Mouse (Mus musculus): ENCODE data around the gene Rasgrf2. TPM values are rescaled to one million over a fixed set of nuclear protein-coding genes. Genes with fewer than 3 reads are reported as not detected.

Rasgrf2 gene
- polyA plus RNA-seq, 1 experiment = not detected

DNA sequence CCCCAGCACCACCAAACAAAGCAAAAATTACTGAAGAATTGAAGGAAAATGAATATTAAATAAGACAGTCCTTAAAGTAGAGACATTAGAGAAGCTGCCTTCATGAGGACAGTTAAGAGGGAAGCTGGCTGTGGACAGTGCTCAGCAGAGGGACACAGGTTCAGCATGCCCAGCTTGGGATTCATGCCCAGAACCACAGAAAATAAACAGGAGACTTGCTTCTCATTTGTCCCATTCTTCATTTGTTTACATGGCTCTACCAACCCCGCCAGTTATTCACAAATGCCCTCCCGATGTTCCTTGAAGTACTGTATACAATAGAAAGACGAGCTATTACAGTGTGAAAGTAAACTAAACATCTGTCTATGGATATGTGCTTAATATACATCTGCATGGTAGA, 17.4 kb downstream of the Rasgrf2 start:
- H3K4me1 ChIP-seq (ENCODE audit: control insufficient read depth) = no peaks in the 10 kb centered on the region
- TF ChIP-seq GATA1 (IDR thresholded peaks at IDR 0.05; ENCODE audit: low read length) = no peak
- TF ChIP-seq TAL1 (IDR thresholded peaks at IDR 0.05; ENCODE audit: low read length) = no peak

DNA sequence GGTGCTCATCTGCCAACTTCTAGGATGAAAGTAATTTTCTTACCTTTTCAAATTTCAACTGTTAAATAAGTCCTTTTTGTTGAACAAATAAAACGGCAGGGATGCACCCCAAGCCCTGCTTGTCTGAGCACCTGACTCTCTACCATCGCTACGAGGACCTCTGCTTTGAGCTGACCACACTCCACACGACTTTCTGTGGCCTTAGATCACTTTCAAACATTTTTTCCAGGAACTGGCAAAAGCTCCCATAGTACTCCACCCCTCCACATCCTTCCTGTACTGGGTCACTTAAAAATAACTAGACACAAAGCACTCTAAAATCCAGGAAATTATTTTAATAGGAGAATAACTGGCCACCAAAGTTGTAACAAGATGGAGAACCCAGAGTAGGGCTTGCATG, 23.2 kb downstream of the Rasgrf2 start:
- TF ChIP-seq GATA1 (IDR thresholded peaks at IDR 0.05; ENCODE audit: low read length) (no peak), TAL1 (IDR thresholded peaks at IDR 0.05; ENCODE audit: low read length) (no peak)
- Histone ChIP-seq H3K9me3 (ENCODE audit: control insufficient read depth, low read length) (no peaks in the 10 kb centered on the region), H3K27me3 (ENCODE audit: control insufficient read depth) (no peaks in the 10 kb centered on the region), H3K4me1 (ENCODE audit: control insufficient read depth) (no peaks in the 10 kb centered on the region), H3K36me3 (ENCODE audit: control insufficient read depth) (no peaks in the 10 kb centered on the region), H3K4me3 (replicated peaks) (no peak overlapping the region)

More for the DNA sequence above, 17.4 kb downstream of the Rasgrf2 start:
- Histone ChIP-seq H3K9me3 (ENCODE audit: control insufficient read depth, low read length) (no peaks in the 10 kb centered on the region), H3K27me3 (ENCODE audit: control insufficient read depth) (no peaks in the 10 kb centered on the region), H3K36me3 (ENCODE audit: control insufficient read depth) (no peaks in the 10 kb centered on the region), H3K4me3 (replicated peaks) (no peak overlapping the region)

DNA sequence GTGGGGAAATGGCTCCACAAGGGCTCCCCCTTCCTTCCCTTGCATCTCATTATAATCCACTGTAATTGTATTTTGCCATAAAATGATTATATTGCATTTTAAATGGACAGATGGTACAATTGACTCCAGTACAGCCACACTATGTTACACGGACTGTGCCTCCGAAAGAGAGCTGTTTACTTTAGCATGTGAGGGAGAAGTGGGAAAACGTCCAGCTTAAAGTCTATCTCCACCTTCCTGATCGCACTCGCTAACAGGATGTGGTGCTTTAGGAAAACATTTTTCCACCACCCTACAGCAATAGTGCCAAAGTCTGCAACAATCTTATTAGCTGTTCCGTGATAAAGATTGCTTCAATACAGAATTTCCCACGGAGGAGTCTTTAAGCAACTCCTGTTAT, 27.2 kb downstream of the Rasgrf2 start:
- H3K4me3 ChIP-seq (replicated peaks) = no peak overlapping the region
- H3K36me3 ChIP-seq (ENCODE audit: control insufficient read depth) = no peaks in the 10 kb centered on the region
- no peaks in the 10 kb centered on the region for H3K9me3 ChIP-seq (ENCODE audit: control insufficient read depth, low read length)
- TF ChIP-seq TAL1 (IDR thresholded peaks at IDR 0.05; ENCODE audit: low read length) = no peak
- no peak for TF ChIP-seq GATA1 (IDR thresholded peaks at IDR 0.05; ENCODE audit: low read length)
- no peaks in the 10 kb centered on the region for H3K27me3 ChIP-seq (ENCODE audit: control insufficient read depth)
- no peaks in the 10 kb centered on the region for H3K4me1 ChIP-seq (ENCODE audit: control insufficient read depth)

DNA sequence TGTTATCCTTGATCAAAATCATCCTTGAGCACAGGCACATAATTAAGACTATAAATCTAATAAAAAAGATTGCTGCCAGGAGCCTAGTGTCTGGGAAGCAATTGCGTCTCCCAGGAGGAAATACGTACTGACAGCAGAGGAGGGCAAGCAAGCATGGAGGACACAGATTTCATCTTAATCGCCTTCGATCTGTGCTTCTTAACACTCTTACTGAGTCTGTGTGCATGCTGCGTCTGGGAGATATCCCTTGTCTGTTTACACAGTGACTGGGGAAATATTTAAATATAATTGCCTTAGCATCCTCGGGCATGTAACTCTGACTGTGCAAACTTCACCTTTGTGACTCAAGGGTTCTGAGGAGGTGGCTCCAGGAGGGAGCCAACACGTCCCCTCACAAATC, 33.0 kb downstream of the Rasgrf2 start:
- Histone ChIP-seq H3K4me1 (ENCODE audit: control insufficient read depth) (no peaks in the 10 kb centered on the region), H3K4me3 (replicated peaks) (no peak overlapping the region), H3K9me3 (ENCODE audit: control insufficient read depth, low read length) (no peaks in the 10 kb centered on the region; the same call in 1 of the 2 replicates), H3K27me3 (ENCODE audit: control insufficient read depth) (no peaks in the 10 kb centered on the region), H3K36me3 (ENCODE audit: control insufficient read depth) (no peaks in the 10 kb centered on the region)
- TF ChIP-seq TAL1 (IDR thresholded peaks at IDR 0.05; ENCODE audit: low read length) = no peak
- TF ChIP-seq GATA1 (IDR thresholded peaks at IDR 0.05; ENCODE audit: low read length) = no peak

DNA sequence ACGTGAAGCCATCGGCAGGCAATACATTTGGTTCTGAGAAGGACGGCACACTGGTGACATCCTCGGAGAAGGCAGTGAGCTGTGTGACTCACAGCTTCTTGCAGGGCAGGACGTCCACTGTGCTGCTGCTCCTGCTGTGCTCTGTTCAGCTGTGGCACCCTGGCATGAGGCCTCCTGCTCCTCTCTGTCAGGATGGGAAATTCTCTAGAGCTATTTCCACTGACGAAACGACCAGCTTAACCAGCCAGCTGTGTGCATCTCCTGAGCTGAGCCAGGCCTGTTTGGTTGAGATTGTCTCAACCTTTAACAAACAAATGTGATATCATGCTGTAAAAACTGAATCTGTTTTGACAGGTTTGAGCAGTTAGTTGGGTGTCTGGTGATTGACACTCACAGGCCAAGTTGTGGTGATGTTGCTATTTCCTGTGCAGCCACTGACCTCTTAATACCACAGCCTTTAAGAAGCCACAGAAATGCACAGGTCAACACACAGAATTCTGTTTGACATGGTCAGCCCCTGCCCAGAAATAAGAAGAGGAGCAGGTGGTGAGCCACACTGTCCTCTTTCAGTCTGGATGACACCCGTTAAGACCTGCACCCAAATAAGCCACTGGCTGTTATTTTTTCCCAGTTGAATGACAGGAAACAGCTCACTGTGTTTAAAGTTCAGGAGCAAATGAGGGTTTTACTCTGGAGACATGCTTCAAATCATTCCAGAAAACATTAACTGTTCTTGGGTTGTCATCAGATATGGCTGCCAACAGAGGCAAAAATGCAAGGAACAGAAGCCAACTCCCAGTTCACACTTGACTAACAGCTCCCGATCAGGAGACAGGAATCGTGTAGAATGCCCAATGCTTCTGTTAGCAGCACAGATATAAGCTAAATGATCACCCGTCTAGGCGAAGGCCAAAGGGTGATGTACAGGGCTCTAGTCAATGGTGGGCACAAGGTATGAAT, 36.0 kb downstream of the Rasgrf2 start:
- Histone ChIP-seq H3K27me3 (ENCODE audit: control insufficient read depth) (no peaks in the 10 kb centered on the region), H3K4me3 (replicated peaks) (no peak overlapping the region), H3K36me3 (ENCODE audit: control insufficient read depth) (no peaks in the 10 kb centered on the region), H3K4me1 (ENCODE audit: control insufficient read depth) (no peaks in the 10 kb centered on the region), H3K9me3 (ENCODE audit: control insufficient read depth, low read length) (no peaks in the 10 kb centered on the region; the same call in 1 of the 2 replicates)
- no peak for TF ChIP-seq TAL1 (IDR thresholded peaks at IDR 0.05; ENCODE audit: low read length)
- no peak for TF ChIP-seq GATA1 (IDR thresholded peaks at IDR 0.05; ENCODE audit: low read length)

DNA sequence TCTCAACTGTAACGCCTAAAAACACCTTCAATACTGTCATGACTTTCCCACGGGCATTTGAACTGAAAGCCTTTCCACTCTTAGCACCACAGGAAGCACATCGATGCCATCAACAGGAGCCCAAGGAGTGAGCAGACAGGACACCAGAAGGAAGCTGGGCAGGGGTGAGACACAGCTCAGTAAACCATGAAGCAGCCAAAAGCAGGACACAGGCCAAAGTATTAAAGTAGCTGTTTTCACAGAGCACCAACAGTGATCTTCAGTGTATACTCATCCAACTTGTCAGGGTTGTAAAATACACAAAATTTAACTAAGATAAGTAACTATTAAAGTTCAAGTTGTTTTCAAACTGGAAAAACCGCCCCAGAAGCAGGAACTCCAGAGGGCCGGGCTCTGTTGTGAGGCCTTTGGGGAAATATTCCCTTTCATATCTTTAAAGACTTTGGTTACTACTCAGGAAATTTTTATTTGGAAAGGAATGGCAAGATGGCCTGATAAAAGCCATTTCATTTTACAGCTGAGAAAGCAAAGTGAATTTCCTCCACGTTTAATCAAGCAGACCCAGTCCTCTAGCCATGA, 37.7 kb downstream of the Rasgrf2 start:
- H3K4me3 ChIP-seq (replicated peaks) = no peak overlapping the region
- no peak for TF ChIP-seq TAL1 (IDR thresholded peaks at IDR 0.05; ENCODE audit: low read length)
- TF ChIP-seq GATA1 (IDR thresholded peaks at IDR 0.05; ENCODE audit: low read length) = no peak
- no peaks in the 10 kb centered on the region for H3K27me3 ChIP-seq (ENCODE audit: control insufficient read depth)
- no peaks in the 10 kb centered on the region for H3K4me1 ChIP-seq (ENCODE audit: control insufficient read depth)
- no peaks in the 10 kb centered on the region; the same call in 1 of the 2 replicates for H3K9me3 ChIP-seq (ENCODE audit: control insufficient read depth, low read length)
- no peaks in the 10 kb centered on the region for H3K36me3 ChIP-seq (ENCODE audit: control insufficient read depth)

DNA sequence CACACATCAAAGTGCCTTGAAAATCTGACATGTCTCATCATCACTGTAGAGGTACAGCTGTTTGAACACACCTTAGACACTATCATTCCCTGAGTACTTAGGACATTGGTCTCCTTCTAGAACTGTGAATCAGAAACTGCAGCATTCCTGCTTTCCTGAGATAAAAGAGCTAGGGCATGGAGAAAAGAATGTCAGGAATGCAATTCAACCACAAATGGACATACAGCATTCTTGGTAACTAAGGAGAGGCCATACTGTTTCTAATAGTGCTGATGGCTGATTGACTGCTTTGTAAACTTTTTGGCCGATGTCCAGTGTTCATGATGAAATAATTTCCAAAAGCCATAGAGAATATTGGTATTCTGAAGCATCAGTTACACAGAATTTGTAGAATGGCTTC, 58.3 kb downstream of the Rasgrf2 start:
- H3K4me1 ChIP-seq (ENCODE audit: control insufficient read depth) = no peaks in the 10 kb centered on the region
- TF ChIP-seq TAL1 (IDR thresholded peaks at IDR 0.05; ENCODE audit: low read length) (no peak), GATA1 (IDR thresholded peaks at IDR 0.05; ENCODE audit: low read length) (no peak)
- H3K27me3 ChIP-seq (ENCODE audit: control insufficient read depth) = no peaks in the 10 kb centered on the region
- H3K4me3 ChIP-seq (replicated peaks) = no peak overlapping the region
- H3K9me3 ChIP-seq (ENCODE audit: control insufficient read depth, low read length) = no peaks in the 10 kb centered on the region
- H3K36me3 ChIP-seq (ENCODE audit: control insufficient read depth) = no peaks in the 10 kb centered on the region

DNA sequence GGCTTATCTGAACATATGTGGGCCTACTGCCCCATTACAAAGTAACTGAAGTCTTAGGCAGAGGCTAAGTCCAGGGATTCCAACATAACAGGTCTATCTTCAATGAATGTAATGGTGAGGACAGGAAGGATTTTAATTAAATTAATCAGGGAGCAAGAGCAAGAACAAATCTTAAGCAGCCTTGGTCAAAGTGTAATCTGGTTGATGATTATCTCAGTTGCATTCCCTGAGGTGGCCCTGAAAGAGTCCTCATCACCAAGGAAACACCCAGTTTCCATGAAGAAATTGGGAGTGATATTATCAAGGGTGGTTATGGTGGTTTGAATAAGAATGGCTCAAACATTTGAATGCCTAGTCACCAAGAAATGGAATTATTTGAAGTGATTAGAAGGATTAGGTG, 62.8 kb downstream of the Rasgrf2 start:
- H3K4me3 ChIP-seq (replicated peaks) = no peak overlapping the region
- TF ChIP-seq TAL1 (IDR thresholded peaks at IDR 0.05; ENCODE audit: low read length) (no peak), GATA1 (IDR thresholded peaks at IDR 0.05; ENCODE audit: low read length) (no peak)
- H3K27me3 ChIP-seq (ENCODE audit: control insufficient read depth) = no peaks in the 10 kb centered on the region
- no peaks in the 10 kb centered on the region for H3K9me3 ChIP-seq (ENCODE audit: control insufficient read depth, low read length)
- H3K36me3 ChIP-seq (ENCODE audit: control insufficient read depth) = no peaks in the 10 kb centered on the region
- no peaks in the 10 kb centered on the region for H3K4me1 ChIP-seq (ENCODE audit: control insufficient read depth)

DNA sequence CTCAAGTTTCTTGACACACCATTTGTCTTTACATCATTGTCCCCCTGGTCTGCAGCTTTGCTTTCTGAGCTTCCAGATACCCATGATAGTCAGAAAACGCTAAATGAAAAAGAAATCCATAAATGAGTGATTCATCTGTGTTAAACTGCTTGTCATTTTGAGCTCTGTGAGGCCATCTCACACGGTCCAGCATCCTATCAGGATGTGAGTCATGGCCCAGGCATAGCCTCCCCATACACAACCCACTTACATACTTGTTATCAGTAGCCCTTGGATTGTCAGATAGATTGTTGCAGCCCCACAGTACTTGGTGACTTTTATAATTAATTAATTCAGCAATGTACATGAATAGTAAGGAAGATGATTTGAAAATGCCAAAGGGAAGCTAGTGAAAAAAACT, 63.6 kb downstream of the Rasgrf2 start:
- no peak overlapping the region for H3K4me3 ChIP-seq (replicated peaks)
- H3K36me3 ChIP-seq (ENCODE audit: control insufficient read depth) = no peaks in the 10 kb centered on the region
- no peaks in the 10 kb centered on the region for H3K27me3 ChIP-seq (ENCODE audit: control insufficient read depth)
- H3K9me3 ChIP-seq (ENCODE audit: control insufficient read depth, low read length) = no peaks in the 10 kb centered on the region
- TF ChIP-seq GATA1 (IDR thresholded peaks at IDR 0.05; ENCODE audit: low read length) (no peak), TAL1 (IDR thresholded peaks at IDR 0.05; ENCODE audit: low read length) (no peak)
- no peaks in the 10 kb centered on the region for H3K4me1 ChIP-seq (ENCODE audit: control insufficient read depth)
